Mouse (Mus musculus) liver, embryonic 14.5 days (tissue): ENCODE measurements around the gene Amot. TPM values are rescaled to one million over a fixed set of nuclear protein-coding genes. Genes with fewer than 3 reads are reported as not detected.

Experiments
- ATAC-seq: fragments of 200-750 bp; cut with Nextera tagmentation; 2 replicates; pipeline ENCODE4 v1.8.0; 2017; ENCODE audit warnings: moderate number of reproducible peaks, mild to moderate bottlenecking, moderate library complexity; ENCODE audit not compliant: insufficient read depth
- DNase-seq, 3 experiments: peaks; one replicate each; pipeline ENCODE4 v3.0.0-alpha.2; 2012 to 2013; ENCODE audit warnings: low read depth in 3 of 3, low spot score in 3 of 3
- H3K27ac ChIP-seq: fragments of 300-500 bp; sonication (generic); 2 replicates; pipeline ENCODE4 v1.5.1; 2014; ENCODE audit warnings: moderate library complexity, mild to moderate bottlenecking, control low read depth, inconsistent platforms
- H3K27me3 ChIP-seq: fragments of 300-500 bp; sonication (generic); 2 replicates; pipeline ENCODE4 v1.6.1; 2014; ENCODE audit warnings: mild to moderate bottlenecking, low read length, moderate library complexity; ENCODE audit not compliant: control insufficient read depth, insufficient read depth
- H3K36me3 ChIP-seq: fragments of 300-500 bp; sonication (generic); replicated peaks from 2 replicates; pipeline ENCODE4 v1.6.1; 2014; ENCODE audit warnings: low read depth; ENCODE audit not compliant: control insufficient read depth, insufficient read depth
- H3K4me1 ChIP-seq, 2 experiments: fragments of 200-500 bp in 1 of 2; fragments of 300-500 bp in 1 of 2; sonication (generic) in 1 of 2; replicated peaks; 2 replicates each; pipeline ENCODE4 v1.6.1; 2012 to 2014; ENCODE audit warnings: antibody characterized with exemption in 1 of 2, inconsistent platforms in 1 of 2, low read length in 1 of 2; ENCODE audit not compliant: control insufficient read depth in 2 of 2, insufficient read depth in 2 of 2
- H3K4me2 ChIP-seq: fragments of 300-500 bp; sonication (generic); 2 replicates; pipeline ENCODE4 v1.6.1; 2014; ENCODE audit warnings: low read depth, mild to moderate bottlenecking, control low read depth, moderate library complexity
- H3K4me3 ChIP-seq, 2 experiments: fragments of 200-500 bp in 1 of 2; fragments of 300-500 bp in 1 of 2; sonication (generic) in 1 of 2; 2 replicates each; pipeline ENCODE4 v1.5.1; 2012 to 2014; ENCODE audit warnings: low read depth in 2 of 2, low read length in 2 of 2, mild to moderate bottlenecking in 2 of 2, control low read depth in 1 of 2, inconsistent platforms in 1 of 2, moderate library complexity in 1 of 2; ENCODE audit not compliant: insufficient read depth in 1 of 2
- H3K9ac ChIP-seq: fragments of 300-500 bp; sonication (generic); replicated peaks from 2 replicates; pipeline ENCODE4 v1.6.1; 2014; ENCODE audit warnings: mild to moderate bottlenecking, control low read depth, moderate library complexity
- H3K9me3 ChIP-seq: fragments of 300-500 bp; sonication (generic); 2 replicates; pipeline ENCODE4 v1.6.1; 2016; ENCODE audit warnings: low read length, mixed read lengths; ENCODE audit not compliant: control insufficient read depth
- CTCF ChIP-seq: IDR thresholded peaks from 2 replicates; pipeline ENCODE4 v1.5.1; 2016; ENCODE audit warnings: antibody characterized with exemption, low read depth, control low read depth
- EP300 ChIP-seq: IDR thresholded peaks from 2 replicates; pipeline ENCODE4 v1.6.1; 2016; ENCODE audit warnings: antibody characterized with exemption, low read depth
- WGBS: fragments of 180-500 bp; shearing (Covaris S2); extraction: QIAGEN DNeasy Blood & Tissue Kit; methylation state at CpG from one replicate; pipeline ENCODE4 v1.1.7; 2014; ENCODE audit not compliant: insufficient replicate concordance; 5-methylcytosine and 5-hydroxymethylcytosine counted together
- polyA plus RNA-seq, 2 experiments: library from polyadenylated mRNA; depleted of rRNA in 1 of 2; stranded (reverse) in 1 of 2; unstranded in 1 of 2; fragments of >200 nt; fragmentation: Nextera tagmentation in 1 of 2; extraction: Ambion mirVana in 1 of 2; gene quantifications; 2 replicates each; pipeline versions ENCODE4 v1.2.1 to v1.2.3; 2012 to 2014

The Amot gene
- polyA plus RNA-seq, 2 experiments: 4.2 to 4.3 TPM

- WGBS: 27% methylated on average over 5 of the region's 5 CpGs
- Histone ChIP-seq H3K9me3 (no peaks in the 10 kb centered on the region), H3K4me2 (peak overlapping the region; percentile 26)
Observed at GRCm38 (mm10) chrX:145482383-145482782, 22.6 kb downstream of the Amot start.

DNA sequence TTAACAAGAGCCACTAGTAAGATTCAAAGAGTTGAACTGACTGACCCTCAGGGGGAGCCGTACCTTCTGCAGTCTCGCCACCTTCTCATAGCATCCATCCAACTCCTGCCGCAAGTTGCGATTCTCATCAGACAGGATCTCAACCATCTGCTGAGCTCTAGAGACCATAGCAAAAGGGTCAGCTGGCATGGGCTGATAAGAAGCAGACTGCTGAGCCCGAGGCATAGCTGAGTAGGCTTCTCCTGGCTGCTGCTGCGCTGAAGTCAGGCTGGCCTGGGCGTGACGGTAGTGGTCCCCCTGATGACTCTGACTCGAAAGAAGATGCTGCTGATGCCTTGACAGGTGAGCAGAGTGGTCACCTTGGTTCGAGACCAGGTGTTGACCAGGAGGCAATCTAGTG is 25.0 kb downstream of the Amot start:
- Histone ChIP-seq H3K9ac (no peak overlapping the region), H3K4me3 (no peak overlapping the region), H3K4me1 (peaks cover 0 to 17% of the 10 kb centered on the region in 2 experiments; a peak in 3 of 4 replicates), H3K36me3 (no peaks in the 10 kb centered on the region), H3K4me2 (no peak overlapping the region), H3K27ac (no peak overlapping the region), H3K9me3 (no peaks in the 10 kb centered on the region), H3K27me3 (no peaks in the 10 kb centered on the region)
- ATAC-seq: peak; percentile 98
- TF ChIP-seq CTCF: no peak
- TF ChIP-seq EP300: peak; percentile 66
- 30% methylated on average over 10 of the region's 10 CpGs for WGBS
- DNase-seq: peak; percentile 38 to 50 (median 39)

More at GRCm38 (mm10) chrX:145482383-145482782, 22.6 kb downstream of the Amot start:
- H3K9ac ChIP-seq: no peak overlapping the region
- ATAC-seq (0 out of 2 replicates have a peak, but pooled peaks have one; percentile 31), DNase-seq (no peak)
- H3K36me3 ChIP-seq: no peaks in the 10 kb centered on the region
- peaks cover 0 to 20% of the 10 kb centered on the region in 2 experiments; a peak in 3 of 4 replicates for H3K4me1 ChIP-seq
- H3K27ac ChIP-seq: no peak overlapping the region
- TF ChIP-seq CTCF: no peak
- TF ChIP-seq EP300: no peak
- no peaks in the 10 kb centered on the region for H3K27me3 ChIP-seq
- no peak overlapping the region for H3K4me3 ChIP-seq

- 40% methylated on average over 3 of the region's 3 CpGs for WGBS
- H3K9me3 ChIP-seq: no peaks in the 10 kb centered on the region
- TF ChIP-seq CTCF: no peak
- no peak for TF ChIP-seq EP300
- H3K4me2 ChIP-seq: no peak overlapping the region
- ATAC-seq (no peak), DNase-seq (no peak)
- peaks cover 0 to 14% of the 10 kb centered on the region in 2 experiments; a peak in 3 of 4 replicates for H3K4me1 ChIP-seq
- H3K9ac ChIP-seq: no peak overlapping the region
- H3K36me3 ChIP-seq: no peaks in the 10 kb centered on the region
- no peaks in the 10 kb centered on the region for H3K27me3 ChIP-seq
- no peak overlapping the region for H3K27ac ChIP-seq
- no peak overlapping the region for H3K4me3 ChIP-seq
Observed at GRCm38 (mm10) chrX:145477725-145478194, 27.2 kb downstream of the Amot start.

- H3K9me3 ChIP-seq: no peaks in the 10 kb centered on the region
- ATAC-seq: no peak
- no peaks in the 10 kb centered on the region for H3K36me3 ChIP-seq
- H3K27me3 ChIP-seq: no peaks in the 10 kb centered on the region
- H3K4me1 ChIP-seq: peaks cover 0 to 9% of the 10 kb centered on the region in 2 experiments; a peak in 3 of 4 replicates
- no peak overlapping the region for H3K4me2 ChIP-seq
- WGBS: 67% methylated on average over 5 of the region's 5 CpGs
- H3K27ac ChIP-seq: no peak overlapping the region
- no peak for DNase-seq
- H3K9ac ChIP-seq: no peak overlapping the region
- H3K4me3 ChIP-seq: no peak overlapping the region
- TF ChIP-seq CTCF: no peak
- TF ChIP-seq EP300: no peak
Observed at GRCm38 (mm10) chrX:145477003-145477724, 27.8 kb downstream of the Amot start.

DNA sequence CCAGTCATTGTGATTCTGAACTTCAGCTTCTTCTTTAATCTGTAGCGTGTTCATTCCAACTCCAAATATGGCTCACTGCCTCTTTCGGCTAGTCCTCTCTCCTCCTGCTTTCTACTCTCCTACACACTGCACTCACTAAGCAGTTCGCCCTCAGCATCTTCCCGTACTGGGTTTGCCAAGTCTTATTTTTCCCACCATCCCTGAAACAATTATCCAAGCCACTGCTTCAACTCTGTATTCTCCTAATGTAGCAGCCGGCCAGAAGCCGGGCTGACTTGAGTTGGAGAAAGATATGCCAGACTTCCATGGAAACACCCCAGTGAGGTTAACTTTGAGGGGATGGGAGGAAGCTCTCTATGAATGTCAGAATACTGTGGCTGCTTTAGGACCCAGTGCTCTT is 36.7 kb downstream of the Amot start:
- DNase-seq (no peak), ATAC-seq (no peak)
- 75% methylated on average over 6 of the region's 6 CpGs for WGBS
- Histone ChIP-seq H3K27me3 (no peaks in the 10 kb centered on the region), H3K27ac (no peak overlapping the region), H3K4me2 (no peak overlapping the region), H3K4me3 (no peak overlapping the region), H3K9me3 (no peaks in the 10 kb centered on the region), H3K9ac (no peak overlapping the region), H3K4me1 (no peaks in the 10 kb centered on the region), H3K36me3 (no peaks in the 10 kb centered on the region)
- TF ChIP-seq CTCF (no peak), EP300 (no peak)
